In the genomic region with DNA sequence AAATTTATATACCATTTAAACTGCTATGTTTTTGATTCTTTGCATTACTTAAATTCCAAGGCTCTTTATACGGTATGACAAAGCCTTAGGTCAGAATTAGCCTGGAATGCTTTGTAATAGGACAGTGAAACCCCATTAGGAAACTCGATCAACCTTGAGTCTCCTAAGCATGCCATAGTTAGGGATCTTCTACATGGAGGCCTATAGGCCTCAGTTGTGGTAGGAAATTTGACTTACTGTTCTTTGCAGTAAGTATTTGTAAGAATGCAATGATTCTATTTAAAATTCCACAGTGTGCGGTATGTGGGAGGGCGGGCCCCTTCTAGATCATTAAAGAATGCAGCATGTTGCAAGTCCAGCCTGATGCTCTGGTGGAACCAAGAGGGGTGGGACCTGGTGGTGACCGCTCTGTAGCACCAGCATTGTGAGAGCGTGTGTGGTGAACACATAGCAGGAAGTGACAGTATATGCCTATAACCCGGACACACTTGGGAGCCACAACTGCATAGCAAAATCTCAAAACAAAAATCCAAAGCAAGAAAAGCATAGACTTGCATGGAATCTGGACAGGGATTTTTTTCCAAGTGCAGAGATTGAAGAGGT, we compare ENCODE assay signal across 9 mouse cellular contexts. TPM values are rescaled to one million over a fixed set of nuclear protein-coding genes. Genes with fewer than 3 reads are reported as not detected.
A peak's percentile ranks its signal among the peaks of the same experiment; 100 is the strongest.
DNase-seq lines count a peak whose midpoint lies in the region; ATAC-seq and TF ChIP-seq lines count a peak whose summit lies in the region.
"Had no signal": no experiment of that assay in that cellular context is flagged by ENCODE, and none has a peak within 500 bp of the region (broad histone marks: within the 10 kb centered on the region; RNA-seq: fewer than 3 reads in every experiment).

No protein-coding gene starts in this region.

- no peak for TF ChIP-seq CTCF in stomach, postnatal 0 days (IDR thresholded peaks at IDR 0.05; ENCODE audit: low read depth)

- DNase-seq in neural tube, embryonic 11.5 days (ENCODE audit: low spot score), result no peak
- no peak for DNase-seq in neural tube, embryonic 10.5 days (ENCODE audit: extremely low spot score, low spot score)
- no peak for DNase-seq in liver, embryonic 13.5 days
- no peak for DNase-seq in stomach, postnatal 0 days (ENCODE audit: low spot score)
- no peak for DNase-seq in cerebellum, postnatal 4 days (ENCODE audit: low spot score in 2 of 2)
- no peak for DNase-seq in T-cell, adult 2 months (ENCODE audit: low spot score)
- no peak for DNase-seq in embryo, embryonic 10.5 days (ENCODE audit: low spot score)

- 86% methylated on average over 7 of the region's 7 CpGs for WGBS in neural tube, embryonic 11.5 days
- WGBS in forebrain, embryonic 16.5 days, result 63% methylated on average over 7 of the region's 7 CpGs
- WGBS in liver, embryonic 13.5 days (ENCODE audit: insufficient replicate concordance), result 76% methylated on average over 7 of the region's 7 CpGs
- 46% methylated on average over 7 of the region's 7 CpGs for WGBS in stomach, postnatal 0 days

- H3K9me3 ChIP-seq in neural tube, embryonic 11.5 days (ENCODE audit: control insufficient read depth, low read length), result no peaks in the 10 kb centered on the region
- no peaks in the 10 kb centered on the region for H3K9me3 ChIP-seq in forebrain, embryonic 16.5 days (ENCODE audit: control insufficient read depth, low read length)
- no peaks in the 10 kb centered on the region for H3K9me3 ChIP-seq in liver, embryonic 13.5 days (replicated peaks)
- H3K9me3 ChIP-seq in stomach, postnatal 0 days (ENCODE audit: control insufficient read depth, low read length), result no peaks in the 10 kb centered on the region

- H3K36me3 ChIP-seq in neural tube, embryonic 11.5 days (ENCODE audit: control insufficient read depth, insufficient read depth, low read length), result no peaks in the 10 kb centered on the region; the same call in 1 of the 2 replicates
- no peaks in the 10 kb centered on the region for H3K36me3 ChIP-seq in forebrain, embryonic 16.5 days (ENCODE audit: control insufficient read depth, insufficient read depth)
- H3K36me3 ChIP-seq in liver, embryonic 13.5 days, result peaks cover 9% of the 10 kb centered on the region
- no peaks in the 10 kb centered on the region for H3K36me3 ChIP-seq in stomach, postnatal 0 days (ENCODE audit: control insufficient read depth, insufficient read depth, low read length)

- peak overlapping the region; percentile 94 for H3K4me3 ChIP-seq in neural tube, embryonic 11.5 days (ENCODE audit: low read depth, low read length)
- peak overlapping the region; percentile 92 for H3K4me3 ChIP-seq in forebrain, embryonic 16.5 days (replicated peaks; ENCODE audit: low read length)
- H3K4me3 ChIP-seq in liver, embryonic 13.5 days (replicated peaks), result peak overlapping the region; percentile 93; the same call in 1 of the 2 replicates
- H3K4me3 ChIP-seq in stomach, postnatal 0 days (ENCODE audit: low read depth, low read length), result peak overlapping the region; percentile 89

- TF ChIP-seq EP300 in stomach, postnatal 0 days (optimal IDR thresholded peaks at IDR 0.05), result no peak

- ATAC-seq in neural tube, embryonic 11.5 days (ENCODE audit: insufficient read depth, low FRiP score, low TSS enrichment), result no peak
- no peak for ATAC-seq in forebrain, embryonic 16.5 days
- ATAC-seq in liver, embryonic 13.5 days (ENCODE audit: low read depth), result no peak
- ATAC-seq in stomach, postnatal 0 days (ENCODE audit: low FRiP score, low TSS enrichment), result no peak
- ATAC-seq: activated CD4-positive, CD25-positive, alpha-beta regulatory T cell, adult 4 months had no signal

- peaks cover 14% of the 10 kb centered on the region for H3K4me1 ChIP-seq in neural tube, embryonic 11.5 days (ENCODE audit: control insufficient read depth, insufficient read depth, low read length)
- peaks cover 24% of the 10 kb centered on the region for H3K4me1 ChIP-seq in forebrain, embryonic 16.5 days (replicated peaks; ENCODE audit: control insufficient read depth, insufficient read depth, low read length)
- peaks cover 61% of the 10 kb centered on the region for H3K4me1 ChIP-seq in liver, embryonic 13.5 days (replicated peaks)
- peaks cover 4% of the 10 kb centered on the region; the same call in 1 of the 2 replicates for H3K4me1 ChIP-seq in stomach, postnatal 0 days (replicated peaks; ENCODE audit: control insufficient read depth, insufficient read depth)

- H3K9ac ChIP-seq in neural tube, embryonic 11.5 days (ENCODE audit: low read length), result no peak overlapping the region; the same call in 1 of the 2 replicates
- no peak overlapping the region for H3K9ac ChIP-seq in forebrain, embryonic 16.5 days (replicated peaks; ENCODE audit: low read depth, low read length)
- peak overlapping the region; percentile 91; the same call in 1 of the 2 replicates for H3K9ac ChIP-seq in liver, embryonic 13.5 days
- no peak overlapping the region for H3K9ac ChIP-seq in stomach, postnatal 0 days (ENCODE audit: low read length)

- H3K4me2 ChIP-seq in neural tube, embryonic 11.5 days (ENCODE audit: low read depth), result peak overlapping the region; percentile 99
- H3K4me2 ChIP-seq in forebrain, embryonic 16.5 days (ENCODE audit: low read length), result peak overlapping the region; percentile 96
- H3K4me2 ChIP-seq in liver, embryonic 13.5 days, result peak overlapping the region; percentile 91
- peak overlapping the region; percentile 100 for H3K4me2 ChIP-seq in stomach, postnatal 0 days (replicated peaks; ENCODE audit: low read depth)

- no peaks in the 10 kb centered on the region for H3K27me3 ChIP-seq in neural tube, embryonic 11.5 days (ENCODE audit: control insufficient read depth, insufficient read depth, low read length)
- H3K27me3 ChIP-seq in forebrain, embryonic 16.5 days (replicated peaks; ENCODE audit: control insufficient read depth, insufficient read depth, low read length), result no peaks in the 10 kb centered on the region
- 0 out of 2 replicates have a peak, but pooled peaks cover 5% of the 10 kb centered on the region for H3K27me3 ChIP-seq in liver, embryonic 13.5 days
- no peaks in the 10 kb centered on the region for H3K27me3 ChIP-seq in stomach, postnatal 0 days (ENCODE audit: control insufficient read depth, insufficient read depth, low read length)

- H3K27ac ChIP-seq in neural tube, embryonic 11.5 days (ENCODE audit: low read depth, low read length), result no peak overlapping the region
- no peak overlapping the region for H3K27ac ChIP-seq in forebrain, embryonic 16.5 days (ENCODE audit: low read length)
- no peak overlapping the region; the same call in 1 of the 2 replicates for H3K27ac ChIP-seq in liver, embryonic 13.5 days
- H3K27ac ChIP-seq in stomach, postnatal 0 days (replicated peaks), result peak overlapping the region; percentile 94

RNA-seq across cellular contexts. Expression of gene Klc1, which starts 1.8 kb away (rescaled TPM):
- 339 and 364 TPM in 2 replicates for polyA plus RNA-seq in neural tube, embryonic 11.5 days (2014; fragmentation: Nextera tagmentation; extraction: Ambion mirVana)
- polyA plus RNA-seq in forebrain, embryonic 16.5 days (2015; fragmentation: Nextera tagmentation; extraction: Ambion mirVana), result 460 and 493 TPM in 2 replicates
- polyA plus RNA-seq in liver, embryonic 13.5 days (2015; fragmentation: Nextera tagmentation; extraction: Ambion mirVana), result 22.5 and 24.0 TPM in 2 replicates
- polyA plus RNA-seq in stomach, postnatal 0 days (2015; fragmentation: Nextera tagmentation; extraction: Ambion mirVana), result 55.7 and 56.7 TPM in 2 replicates

RNA-seq across cellular contexts. Expression of gene Apopt1, which starts 47.3 kb away (rescaled TPM):
- polyA plus RNA-seq in neural tube, embryonic 11.5 days (2014; fragmentation: Nextera tagmentation; extraction: Ambion mirVana), result 53.1 and 53.4 TPM in 2 replicates
- 47.2 and 48.3 TPM in 2 replicates for polyA plus RNA-seq in forebrain, embryonic 16.5 days (2015; fragmentation: Nextera tagmentation; extraction: Ambion mirVana)
- polyA plus RNA-seq in liver, embryonic 13.5 days (2015; fragmentation: Nextera tagmentation; extraction: Ambion mirVana), result 28.8 and 30.6 TPM in 2 replicates
- 41.8 and 42.8 TPM in 2 replicates for polyA plus RNA-seq in stomach, postnatal 0 days (2015; fragmentation: Nextera tagmentation; extraction: Ambion mirVana)

RNA-seq across cellular contexts. Expression of gene Bag5, which starts 47.4 kb away (rescaled TPM):
- 58.8 and 60.0 TPM in 2 replicates for polyA plus RNA-seq in neural tube, embryonic 11.5 days (2014; fragmentation: Nextera tagmentation; extraction: Ambion mirVana)
- polyA plus RNA-seq in forebrain, embryonic 16.5 days (2015; fragmentation: Nextera tagmentation; extraction: Ambion mirVana), result 70.8 and 71.5 TPM in 2 replicates
- 22.4 and 23.1 TPM in 2 replicates for polyA plus RNA-seq in liver, embryonic 13.5 days (2015; fragmentation: Nextera tagmentation; extraction: Ambion mirVana)
- polyA plus RNA-seq in stomach, postnatal 0 days (2015; fragmentation: Nextera tagmentation; extraction: Ambion mirVana), result 34.9 and 36.9 TPM in 2 replicates

RNA-seq across cellular contexts. Expression of gene Xrcc3, which starts 53.3 kb away (rescaled TPM):
- polyA plus RNA-seq in neural tube, embryonic 11.5 days (2014; fragmentation: Nextera tagmentation; extraction: Ambion mirVana), result 12.5 and 12.8 TPM in 2 replicates
- 3.3 and 4.5 TPM in 2 replicates for polyA plus RNA-seq in forebrain, embryonic 16.5 days (2015; fragmentation: Nextera tagmentation; extraction: Ambion mirVana)
- 3.9 and 5.1 TPM in 2 replicates for polyA plus RNA-seq in liver, embryonic 13.5 days (2015; fragmentation: Nextera tagmentation; extraction: Ambion mirVana)
- 1.8 and 3.2 TPM in 2 replicates for polyA plus RNA-seq in stomach, postnatal 0 days (2015; fragmentation: Nextera tagmentation; extraction: Ambion mirVana)

RNA-seq across cellular contexts. Expression of gene Zfyve21, which starts 53.6 kb away (rescaled TPM):
- 64.5 and 67.3 TPM in 2 replicates for polyA plus RNA-seq in neural tube, embryonic 11.5 days (2014; fragmentation: Nextera tagmentation; extraction: Ambion mirVana)
- polyA plus RNA-seq in forebrain, embryonic 16.5 days (2015; fragmentation: Nextera tagmentation; extraction: Ambion mirVana), result 37.6 and 40.1 TPM in 2 replicates
- 53.3 and 54.7 TPM in 2 replicates for polyA plus RNA-seq in liver, embryonic 13.5 days (2015; fragmentation: Nextera tagmentation; extraction: Ambion mirVana)
- 72.0 and 72.4 TPM in 2 replicates for polyA plus RNA-seq in stomach, postnatal 0 days (2015; fragmentation: Nextera tagmentation; extraction: Ambion mirVana)
